Mouse (Mus musculus): ENCODE data around the gene Btg4. TPM values are rescaled to one million over a fixed set of nuclear protein-coding genes. Genes with fewer than 3 reads are reported as not detected.

Gene Btg4
- polyA plus RNA-seq, 1 experiment from 2014 or later: not detected

DNA sequence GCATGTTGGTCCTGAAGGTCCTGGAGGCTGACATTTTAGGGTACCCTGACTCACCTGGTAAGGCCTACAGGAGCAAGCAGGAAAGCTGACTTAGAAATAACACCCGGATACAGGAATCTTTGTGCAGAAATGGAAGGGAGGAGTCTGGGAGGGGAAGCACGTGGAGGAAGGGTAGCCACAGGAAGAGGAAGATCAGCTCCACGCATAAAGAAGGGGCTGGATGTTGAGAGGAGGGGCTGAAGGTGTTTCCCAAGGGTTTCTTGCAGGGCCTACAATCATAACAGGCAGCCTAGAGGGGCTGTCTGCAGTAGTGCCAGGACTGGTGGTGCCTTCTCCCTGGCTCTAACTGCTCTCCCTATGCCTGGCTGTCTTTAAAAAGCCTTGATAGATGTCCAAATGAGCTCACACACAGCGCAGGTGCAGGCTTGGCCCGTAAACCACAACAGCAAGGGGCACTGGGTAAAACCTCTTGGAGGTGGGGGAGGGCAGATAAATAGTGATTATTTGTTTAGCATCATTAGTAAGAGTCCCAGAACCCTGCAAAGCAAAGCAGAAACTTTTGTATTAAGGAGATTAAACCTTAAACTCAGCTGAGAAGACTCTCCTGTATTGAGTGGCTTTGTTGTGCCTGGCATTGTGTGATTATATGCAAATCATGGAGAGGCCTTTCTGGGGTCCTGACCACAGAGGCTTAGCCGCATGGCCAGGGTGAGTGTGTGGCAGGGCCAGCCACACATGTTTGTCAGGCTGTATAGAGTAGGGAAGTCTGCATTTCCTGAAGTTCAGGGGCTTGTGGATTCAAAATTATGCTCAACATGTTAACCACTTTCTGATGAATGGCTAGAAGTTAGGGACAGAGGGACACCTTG is 104.8 kb downstream of the Btg4 start, which contains the start of gene Gm32742:
Gene Gm32742 (minus strand): TSS at position 206 of the 869 bp plus-strand sequence.
- Histone ChIP-seq H3K4me3 (ENCODE audit: low read depth, low read length) (no peak within 1 kb of the TSS), H3K4me1 (ENCODE audit: insufficient read depth) (0 out of 2 replicates have a peak, but pooled peaks cover 5% of the 10 kb centered on the region), H3K27ac (ENCODE audit: low read depth) (no peak within 1 kb of the TSS), H3K36me3 (ENCODE audit: insufficient read depth) (no peaks in the 10 kb centered on the region), H3K9me3 (ENCODE audit: low read depth, low read length) (no peaks in the 10 kb centered on the region), H3K27me3 (ENCODE audit: insufficient read depth, low read length) (no peaks in the 10 kb centered on the region), H3K4me2 (no peak within 1 kb of the TSS), H3K9ac (no peak within 1 kb of the TSS)
- no peak for ATAC-seq (ENCODE audit: insufficient read depth)
- TF ChIP-seq CTCF (IDR thresholded peaks at IDR 0.05; ENCODE audit: low read depth): no peak
- 35% methylated on average over 6 of the region's 6 CpGs for WGBS
- no peak for DNase-seq

GRCm38 (mm10) chr9:51167954-51168353 is 107.3 kb downstream of the Btg4 start:
- Histone ChIP-seq H3K9me3 (ENCODE audit: low read depth, low read length) (no peaks in the 10 kb centered on the region), H3K27me3 (ENCODE audit: insufficient read depth, low read length) (no peaks in the 10 kb centered on the region), H3K4me1 (ENCODE audit: insufficient read depth) (0 out of 2 replicates have a peak, but pooled peaks cover 5% of the 10 kb centered on the region), H3K27ac (ENCODE audit: low read depth) (peak overlapping the region; percentile 63), H3K9ac (no peak overlapping the region), H3K4me3 (ENCODE audit: low read depth, low read length) (no peak overlapping the region), H3K36me3 (ENCODE audit: insufficient read depth) (no peaks in the 10 kb centered on the region), H3K4me2 (no peak overlapping the region)
- DNase-seq (peak; percentile 23), ATAC-seq (ENCODE audit: insufficient read depth) (peak; percentile 43)
- 47% methylated on average over 11 of the region's 11 CpGs for WGBS
- no peak for TF ChIP-seq CTCF (IDR thresholded peaks at IDR 0.05; ENCODE audit: low read depth)

DNA sequence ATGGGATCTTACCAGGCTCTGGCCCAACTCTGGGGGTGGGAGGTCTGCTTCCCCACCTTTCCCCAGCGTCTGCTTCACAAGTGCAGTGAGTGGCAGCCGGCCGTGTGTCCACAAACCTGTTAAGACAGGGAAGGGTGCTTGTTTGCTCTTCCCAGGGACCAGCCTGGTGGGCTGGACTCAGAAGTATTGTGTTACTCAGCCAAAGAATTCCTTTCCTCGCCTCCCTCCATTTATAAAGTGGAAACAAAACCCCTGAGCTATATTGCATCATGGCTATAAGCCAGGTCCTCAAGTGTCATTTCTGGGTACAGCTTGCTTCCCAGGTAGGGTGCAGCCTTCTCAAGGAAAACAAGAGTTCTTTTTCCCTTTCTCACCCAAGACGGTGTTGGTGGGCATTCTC is 108.0 kb downstream of the Btg4 start:
- Histone ChIP-seq H3K9me3 (ENCODE audit: low read depth, low read length) (no peaks in the 10 kb centered on the region), H3K9ac (no peak overlapping the region), H3K4me3 (ENCODE audit: low read depth, low read length) (no peak overlapping the region), H3K27me3 (ENCODE audit: insufficient read depth, low read length) (no peaks in the 10 kb centered on the region), H3K4me2 (no peak overlapping the region), H3K27ac (ENCODE audit: low read depth) (peak overlapping the region; percentile 63), H3K4me1 (ENCODE audit: insufficient read depth) (0 out of 2 replicates have a peak, but pooled peaks cover 5% of the 10 kb centered on the region), H3K36me3 (ENCODE audit: insufficient read depth) (no peaks in the 10 kb centered on the region)
- DNase-seq: peak; percentile 61
- WGBS: 51% methylated on average over 5 of the region's 5 CpGs
- ATAC-seq (ENCODE audit: insufficient read depth): peak; percentile 83
- no peak for TF ChIP-seq CTCF (IDR thresholded peaks at IDR 0.05; ENCODE audit: low read depth)

- 0 out of 2 replicates have a peak, but pooled peaks cover 5% of the 10 kb centered on the region for H3K4me1 ChIP-seq (ENCODE audit: insufficient read depth)
- H3K9ac ChIP-seq: no peak overlapping the region
- no peak for TF ChIP-seq CTCF (IDR thresholded peaks at IDR 0.05; ENCODE audit: low read depth)
- H3K27me3 ChIP-seq (ENCODE audit: insufficient read depth, low read length): no peaks in the 10 kb centered on the region
- H3K4me2 ChIP-seq: no peak overlapping the region
- 59% methylated on average over 7 of the region's 7 CpGs for WGBS
- peak; percentile 15; the same call in 1 of the 2 replicates for ATAC-seq (ENCODE audit: insufficient read depth)
- no peaks in the 10 kb centered on the region for H3K36me3 ChIP-seq (ENCODE audit: insufficient read depth)
- no peak for DNase-seq
- H3K9me3 ChIP-seq (ENCODE audit: low read depth, low read length): no peaks in the 10 kb centered on the region
- peak overlapping the region; percentile 52 for H3K27ac ChIP-seq (ENCODE audit: low read depth)
- H3K4me3 ChIP-seq (ENCODE audit: low read depth, low read length): no peak overlapping the region
Measured at GRCm38 (mm10) chr9:51169133-51169532, 108.4 kb downstream of the Btg4 start.

MicroRNAs encoded within 50 kb of the gene (microRNA counts, 519-probe panel; counts per million panel counts)
- 2,041 counts per million, percentile 23 among the panel's probes with 10 or more counts for microRNA mmu-miR-34b-3p
- microRNA mmu-miR-34b-5p: 2,041 counts per million, percentile 23 among the panel's probes with 10 or more counts
- microRNA mmu-miR-34c: 4,189 counts per million, percentile 86 among the panel's probes with 10 or more counts

Small RNA genes within 50 kb of the gene (microRNA-seq; reads per million reads assigned to microRNA genes)
- 43.7 reads per million, percentile 40 among the genes with 10 or more reads in this experiment for gene Mir34b (ENCODE audit: borderline number of aligned reads)
- gene Mir34c (ENCODE audit: borderline number of aligned reads): 952 reads per million, percentile 72 among the genes with 10 or more reads in this experiment

Other genes starting within 250 kb of the Btg4 start
- 72.9 and 73.7 TPM in 2 replicates for gene Ppp2r1b, start 215.6 kb upstream of the Btg4 start, polyA plus RNA-seq (2014; fragmentation: Nextera tagmentation; extraction: Ambion mirVana)
- 15.7 and 15.8 TPM in 2 replicates for gene Sik2, start 51.8 kb upstream of the Btg4 start, polyA plus RNA-seq (2014; fragmentation: Nextera tagmentation; extraction: Ambion mirVana)
- gene Layn, start 16.2 kb downstream of the Btg4 start, polyA plus RNA-seq (2014; fragmentation: Nextera tagmentation; extraction: Ambion mirVana): 5.4 and 7.3 TPM in 2 replicates
- gene 4833427G06Rik, start 41.2 kb downstream of the Btg4 start, polyA plus RNA-seq (2014; fragmentation: Nextera tagmentation; extraction: Ambion mirVana): 0.58 TPM in 1 of 2 replicates, not detected in the other
- 0.03 TPM in 1 of 2 replicates, not detected in the other for gene Gm32742, start 104.6 kb downstream of the Btg4 start, polyA plus RNA-seq (2014; fragmentation: Nextera tagmentation; extraction: Ambion mirVana)
- not detected in 2 replicates for gene Pou2af1, start 152.8 kb downstream of the Btg4 start, polyA plus RNA-seq (2014; fragmentation: Nextera tagmentation; extraction: Ambion mirVana)
- gene Colca2, start 217.7 kb downstream of the Btg4 start, polyA plus RNA-seq (2014; fragmentation: Nextera tagmentation; extraction: Ambion mirVana): 4.9 and 6.0 TPM in 2 replicates